Mouse (Mus musculus) testis, adult 2 months (tissue): Measurements from ENCODE around the gene Tsc22d3.

Source experiments
- CTCF ChIP-seq: fragments of 200-500 bp; IDR thresholded peaks from 2 replicates; pipeline ENCODE4 v1.5.1; 2012; ENCODE audit warnings: low read depth, mild to moderate bottlenecking, inconsistent platforms, low read length, moderate library complexity; ENCODE audit not compliant: control insufficient read depth, insufficient read depth, insufficient replicate concordance
- POLR2A ChIP-seq: fragments of 200-500 bp; IDR thresholded peaks from 2 replicates; pipeline ENCODE4 v1.6.1; 2012; ENCODE audit warnings: low read depth, mild to moderate bottlenecking, inconsistent platforms, low read length, moderate library complexity; ENCODE audit not compliant: control insufficient read depth

GRCm38 (mm10) chrX:140589194-140589751, 11.2 kb downstream of the Tsc22d3 start:
- no peak for TF ChIP-seq CTCF
- no peak for TF ChIP-seq POLR2A
